Mouse (Mus musculus) spleen, postnatal 14 days (tissue): ENCODE data around the gene Pkmyt1.

Experiments
- DNase-seq, 2 experiments: peaks; one replicate each; pipeline ENCODE4 v3.0.0; 2021 to 2022; ENCODE audit warnings: low spot score in 2 of 2

Pkmyt1 gene

GRCm38 (mm10) chr17:23721886-23722285, 4.2 kb upstream of the Pkmyt1 start:
- DNase-seq, result no peak

GRCm38 (mm10) chr17:23722376-23723125, 3.6 kb upstream of the Pkmyt1 start, which contains the start of gene 1520401A03Rik:
Gene 1520401A03Rik, minus strand, starts transcription at chr17:23722783.
- DNase-seq, result no peak

DNA sequence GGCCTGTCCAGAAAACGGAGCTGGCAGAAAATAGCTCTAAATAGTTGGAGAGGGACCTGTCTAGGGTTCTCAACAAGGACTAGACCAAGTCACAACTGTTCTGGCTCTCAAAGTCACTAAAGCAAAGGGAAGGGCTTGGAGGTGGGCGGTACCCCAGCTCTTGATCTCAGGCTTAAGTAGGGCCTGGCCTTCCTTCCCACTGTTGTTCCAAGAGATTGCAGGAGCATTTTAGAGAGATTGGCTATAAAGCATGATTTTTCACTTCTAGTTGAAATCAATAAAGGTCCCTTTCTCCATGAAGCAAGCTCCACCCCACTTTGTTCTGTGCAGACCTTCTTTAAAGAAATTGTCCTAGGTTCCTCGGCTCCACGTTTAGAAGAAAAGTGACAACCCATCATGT, 659 bp upstream of the Pkmyt1 start:
- no peak for DNase-seq

- peak in 1 of 2 experiments; percentile 46 for DNase-seq
Measured at GRCm38 (mm10) chr17:23726758-23727142, 614 bp downstream of the Pkmyt1 start.

GRCm38 (mm10) chr17:23730441-23730840, 4.3 kb downstream of the Pkmyt1 start:
- DNase-seq, result no peak

DNA sequence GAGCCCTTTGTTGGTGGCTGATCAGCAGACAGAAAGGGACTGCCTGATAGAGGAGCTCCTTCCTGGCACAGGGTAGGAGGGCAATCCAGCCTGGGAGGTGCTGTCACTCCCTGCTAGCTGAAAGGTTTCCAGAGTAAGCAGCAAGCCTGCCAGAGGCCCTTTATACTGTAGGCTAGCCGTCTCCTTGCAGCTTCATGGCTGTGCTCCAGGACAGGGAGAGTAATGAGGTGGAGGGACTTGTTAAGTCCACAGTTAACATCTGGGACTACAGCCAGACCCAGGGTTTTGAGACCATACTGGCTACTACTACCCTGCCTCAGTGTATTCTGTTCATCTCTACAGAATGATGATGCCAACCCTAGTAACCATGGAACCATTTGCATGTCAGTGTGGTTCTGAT, 8.2 kb downstream of the Pkmyt1 start:
- no peak for DNase-seq

GRCm38 (mm10) chr17:23737493-23738445, 11.6 kb downstream of the Pkmyt1 start:
- no peak for DNase-seq

DNA sequence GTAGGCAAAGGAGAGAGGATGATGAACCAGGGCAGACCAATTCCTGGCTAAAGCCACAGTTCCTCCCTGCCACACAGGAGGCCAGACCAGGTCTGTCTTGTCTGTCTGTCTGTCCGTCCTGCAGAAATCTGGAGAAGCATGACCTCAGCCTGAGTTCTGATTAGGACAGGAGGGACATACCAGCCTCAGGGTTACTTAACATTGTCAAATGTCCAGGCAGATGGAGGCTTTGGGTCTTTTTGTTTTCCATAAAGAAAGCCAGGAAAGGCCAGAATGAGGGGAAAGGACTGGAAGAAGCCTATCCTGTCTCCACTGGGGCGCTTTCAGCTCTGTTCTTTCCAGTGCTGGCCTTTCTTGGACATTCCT, 12.7 kb downstream of the Pkmyt1 start:
- DNase-seq, result no peak

DNA sequence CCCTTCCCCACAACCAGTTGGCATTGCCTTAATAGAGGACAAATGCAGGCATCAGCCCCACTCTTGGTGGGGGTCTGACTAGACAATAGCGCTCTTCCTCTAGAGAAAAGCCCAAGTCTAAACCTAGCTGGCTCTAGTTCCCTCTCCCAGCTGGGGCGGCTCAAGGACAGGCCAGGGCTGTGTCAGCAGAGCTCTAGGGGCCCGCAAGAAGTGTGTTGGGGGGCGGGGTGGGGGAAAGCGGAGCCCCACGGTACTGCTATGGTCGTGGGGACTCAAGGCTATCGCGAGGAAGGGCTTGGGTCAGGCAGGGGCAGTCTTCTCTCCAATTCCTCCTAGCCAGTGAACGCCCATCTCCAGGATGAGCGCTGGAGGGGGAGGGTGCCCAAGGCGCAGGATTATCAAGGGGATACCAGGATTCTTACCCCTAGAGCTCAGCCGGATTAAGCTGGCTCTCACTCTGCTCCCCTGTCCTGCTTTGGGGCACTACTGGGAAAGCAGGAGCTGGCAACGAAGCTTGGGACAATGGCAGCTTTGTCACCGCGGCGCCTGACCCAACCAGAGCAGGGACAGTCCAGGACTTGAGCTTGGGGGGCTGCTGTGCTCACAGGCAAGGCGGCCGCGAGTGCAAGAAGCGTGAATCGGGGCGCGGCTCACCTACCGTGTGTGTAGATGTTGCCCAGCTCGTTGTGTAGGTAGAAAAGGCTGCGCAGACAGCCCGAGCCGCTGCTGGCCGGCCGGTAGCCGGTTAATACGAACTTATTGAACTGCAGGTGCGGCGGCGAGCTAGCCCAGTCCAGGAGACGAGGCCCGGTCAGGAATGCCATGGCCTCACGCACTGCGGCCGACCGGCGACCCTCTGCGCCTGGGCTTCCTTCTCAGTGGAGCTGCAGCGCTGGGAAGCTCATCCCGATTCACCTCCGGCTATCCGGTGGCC, 13.3 kb downstream of the Pkmyt1 start:
- peak in 1 of 2 experiments; percentile 21 for DNase-seq

DNA sequence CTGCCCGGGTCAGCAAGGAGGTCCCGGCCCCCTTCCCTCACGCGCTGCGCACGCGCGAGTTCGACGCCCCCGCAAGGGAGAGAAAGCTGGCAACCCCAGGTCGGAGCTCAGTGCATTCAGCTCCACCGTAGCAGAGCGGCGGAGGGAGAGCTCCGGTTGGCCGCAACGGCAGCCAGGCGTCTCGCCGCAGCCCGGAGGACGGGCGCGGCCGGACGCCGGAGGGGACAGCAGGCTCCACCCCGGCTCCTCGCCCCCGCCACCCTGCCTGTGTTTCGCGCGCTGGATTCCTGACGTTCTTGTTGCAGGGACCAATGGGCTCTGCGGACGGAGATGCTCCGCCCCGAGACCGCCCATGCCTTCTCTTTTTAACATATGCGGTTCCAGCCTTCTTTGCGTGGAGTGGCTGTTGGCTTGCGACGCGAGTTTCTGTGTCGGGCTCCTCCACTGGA, 14.0 kb downstream of the Pkmyt1 start:
- peak; percentile 71 to 76 for DNase-seq

DNA sequence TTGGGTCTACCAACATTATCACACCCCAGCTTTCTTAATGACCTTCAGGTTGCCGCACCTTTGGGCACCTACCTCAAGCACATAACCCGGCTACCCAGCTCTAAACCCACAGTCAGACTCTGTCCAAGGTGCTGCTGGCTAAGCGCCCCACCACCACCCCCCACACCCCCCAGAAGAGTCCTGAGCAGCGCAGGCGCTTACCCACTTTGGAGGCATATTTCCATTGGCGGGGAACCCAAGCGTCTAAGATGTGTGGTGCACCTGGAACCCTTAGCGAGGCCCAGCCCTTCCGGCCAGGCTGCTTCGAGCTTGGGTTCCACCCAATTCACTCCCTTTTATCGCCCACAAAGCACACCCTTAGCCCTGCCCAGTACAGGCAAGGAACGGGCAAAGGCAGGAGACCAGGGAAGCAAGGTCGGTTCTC, 14.5 kb downstream of the Pkmyt1 start, which contains the start of gene Paqr4:
Gene Paqr4 (minus strand): TSS at position 270 of the 424 bp plus-strand sequence.
- DNase-seq, result peak in 1 of 2 experiments; percentile 28

DNA sequence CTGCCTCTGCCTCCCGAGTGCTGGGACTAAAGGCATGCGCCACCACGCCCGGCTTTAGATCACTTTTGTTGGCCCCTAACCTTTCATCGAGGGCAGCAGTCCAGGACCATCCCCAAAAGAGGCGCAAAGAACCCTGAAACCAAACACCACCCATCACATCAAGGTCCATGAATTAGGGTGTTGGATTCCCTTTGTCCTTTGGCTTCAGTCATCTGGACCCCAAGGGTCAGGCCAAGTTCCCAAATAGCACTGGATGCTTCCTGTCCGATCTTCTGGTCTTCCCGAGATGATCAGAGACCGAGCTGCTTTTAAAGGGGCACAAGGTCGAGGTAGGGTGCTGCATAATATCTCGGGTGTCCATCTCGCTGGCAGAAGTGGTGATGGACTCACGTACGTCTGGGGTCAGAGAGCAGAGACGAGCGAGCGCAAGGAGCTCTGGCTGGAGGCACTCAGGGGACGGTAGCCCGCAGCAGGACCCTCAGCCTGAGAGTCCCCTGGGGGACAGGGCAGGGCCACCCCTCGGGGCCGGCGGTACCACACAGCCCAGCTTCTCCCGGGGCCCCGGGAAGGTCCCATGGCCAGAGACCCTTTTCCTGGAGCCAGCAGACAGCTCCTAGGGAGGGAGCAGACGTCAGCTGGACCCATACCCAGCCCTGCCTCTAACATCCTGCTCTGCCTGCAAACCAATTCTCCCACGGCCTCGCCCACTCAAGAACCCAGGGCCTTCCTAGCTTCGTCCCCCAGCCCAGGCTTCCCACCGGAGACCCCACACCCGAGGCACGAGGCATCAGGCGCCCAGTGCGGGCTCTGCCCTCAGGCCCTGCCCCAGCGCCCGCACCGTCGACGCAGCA, 15.4 kb downstream of the Pkmyt1 start:
- no peak for DNase-seq

DNA sequence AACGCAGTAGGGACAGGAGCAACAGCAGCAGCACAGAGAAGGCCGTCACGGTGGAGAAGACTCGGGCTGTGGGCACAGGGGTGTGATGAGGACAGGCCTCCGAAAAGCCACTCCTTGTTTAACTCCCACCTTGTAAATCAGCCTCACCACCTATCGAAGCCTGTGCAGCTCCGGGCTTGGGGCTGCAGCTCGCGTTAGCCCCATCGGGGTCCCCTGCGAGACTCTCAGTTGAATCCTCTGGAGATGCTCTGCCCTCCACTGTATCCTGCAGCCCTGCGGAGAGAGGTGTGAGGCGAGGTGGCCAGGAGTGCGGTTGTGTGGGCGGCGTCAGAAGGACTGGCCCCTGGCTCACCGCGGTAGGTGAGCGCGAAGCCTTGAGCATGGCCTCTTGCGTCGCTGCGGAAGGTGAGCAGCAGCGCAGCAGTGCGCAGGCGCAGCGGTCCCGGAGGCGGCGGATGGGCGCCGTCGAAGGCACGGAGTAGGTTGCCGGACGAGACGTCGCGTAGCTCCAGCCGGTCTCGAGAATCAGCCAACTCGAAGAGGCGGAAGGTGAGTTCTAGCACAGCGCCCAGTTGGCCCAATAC, 16.2 kb downstream of the Pkmyt1 start:
- peak in 1 of 2 experiments; percentile 41 for DNase-seq

DNA sequence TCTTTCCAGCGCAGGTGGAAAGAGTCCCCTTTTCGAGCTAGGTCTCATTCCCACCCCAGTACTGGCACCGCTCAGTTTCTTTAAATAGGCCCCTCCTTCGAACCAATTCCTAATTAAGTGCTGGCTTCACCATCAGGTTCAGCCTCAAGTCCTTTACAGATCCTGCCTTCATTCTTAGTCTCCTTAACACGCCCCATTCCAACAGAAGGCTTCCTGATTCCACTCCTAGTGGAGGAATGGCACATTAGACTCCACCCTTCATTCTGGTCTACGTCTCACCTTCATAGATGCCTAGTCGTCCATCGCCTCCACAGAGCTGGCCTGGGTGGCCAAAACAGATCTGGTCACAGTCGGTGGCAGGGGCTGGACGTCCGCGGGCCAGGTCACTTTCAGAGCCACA, 16.8 kb downstream of the Pkmyt1 start:
- no peak for DNase-seq

GRCm38 (mm10) chr17:23744076-23744475, 17.9 kb downstream of the Pkmyt1 start:
- no peak for DNase-seq

GRCm38 (mm10) chr17:23744651-23745050, 18.5 kb downstream of the Pkmyt1 start:
- no peak for DNase-seq

DNA sequence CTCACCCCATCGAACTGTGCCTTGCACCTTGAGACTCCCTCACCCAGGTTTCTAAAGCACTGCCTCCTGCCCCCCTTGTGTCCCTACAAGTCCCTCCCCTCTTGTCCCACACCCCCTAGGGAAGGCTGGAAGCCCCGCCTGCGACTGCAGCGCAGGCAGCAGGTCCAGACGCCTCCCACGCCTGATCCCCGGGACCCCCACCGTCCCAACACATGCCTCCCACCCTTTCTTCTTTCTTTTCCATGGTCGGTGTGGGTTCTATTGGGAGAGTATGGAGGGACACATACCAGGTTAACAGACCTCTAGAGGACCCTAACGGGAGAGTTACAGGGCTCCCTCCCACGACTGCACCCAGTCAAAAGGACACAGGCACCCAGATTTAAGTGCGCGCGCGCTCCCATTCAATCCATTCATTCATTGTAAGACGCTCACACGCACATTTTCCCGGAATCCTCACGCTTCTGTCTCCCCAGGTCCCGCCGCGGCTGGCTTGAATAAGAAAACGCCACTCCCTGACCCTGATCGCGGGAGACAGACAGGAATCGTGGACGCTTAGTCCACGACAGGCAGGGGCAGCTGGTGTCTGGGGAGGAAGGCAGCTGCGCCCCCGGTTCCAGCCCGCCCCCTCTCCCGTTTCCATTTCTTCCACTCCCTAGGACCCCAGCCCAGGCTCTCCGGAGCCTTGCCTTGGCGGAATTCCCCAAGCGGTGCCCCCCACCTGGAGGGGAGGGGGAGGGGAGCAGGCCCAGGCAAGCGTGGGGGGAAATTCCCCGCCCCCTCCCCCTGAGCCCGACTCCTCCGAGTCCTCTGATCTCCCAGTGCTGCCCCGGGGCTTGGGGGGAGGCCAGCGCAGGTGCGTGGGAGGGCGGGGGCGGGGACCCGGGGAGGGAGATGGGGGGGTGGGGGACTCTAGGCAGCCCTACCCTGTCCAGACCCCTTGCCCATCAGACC, 19.4 kb downstream of the Pkmyt1 start, which contains the start of gene Kremen2:
Gene Kremen2 (minus strand): TSS at position 533 of the 951 bp plus-strand sequence.
- no peak for DNase-seq

- DNase-seq, result no peak
Measured at GRCm38 (mm10) chr17:23746311-23746710, 20.2 kb downstream of the Pkmyt1 start.

DNA sequence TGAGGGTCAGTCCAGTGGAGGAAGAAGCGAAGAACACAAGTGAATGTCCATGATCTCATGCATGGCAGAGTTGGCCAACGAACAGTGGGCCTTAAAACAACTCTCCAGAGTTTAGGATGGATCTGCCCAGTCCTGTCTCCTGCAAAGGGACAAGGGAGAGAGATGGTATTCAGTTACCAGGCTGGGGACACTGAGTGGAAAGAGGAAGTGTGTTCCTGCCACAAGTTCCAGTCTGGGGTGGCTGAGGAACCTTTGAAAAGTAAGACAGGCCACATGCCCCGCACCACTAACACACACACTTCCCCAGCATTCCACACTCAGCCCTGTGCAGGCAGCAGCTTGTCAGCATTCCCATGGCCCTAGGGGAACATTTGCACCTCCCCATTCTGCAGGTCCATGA, 20.6 kb downstream of the Pkmyt1 start:
- no peak for DNase-seq
